Mouse (Mus musculus): Measurements from ENCODE around the gene Zfp729b.

Zfp729b gene

GRCm38 (mm10) chr13:67609066-67609876 is at the start of gene Zfp729b:
Gene Zfp729b (minus strand): TSS chr13:67609707.
- in situ Hi-C loops (cut with MboI, MseI) = loop anchor here (5.0 kb wide), 1 partner anchor 123 kb away; no protein-coding TSS in a partner anchor

GRCm38 (mm10) chr13:67652496-67652895 is 43.0 kb upstream of the Zfp729b start:
- in situ Hi-C loops (cut with MboI, MseI) = no loop called here

- in situ Hi-C loops (cut with MboI, MseI) = loop anchor here (10.0 kb wide), 1 partner anchor 157 kb away; no protein-coding TSS in a partner anchor
These were observed 27.9 kb upstream of the Zfp729b start, which contains the start of the genes Gm49345 and Zfp729a for GRCm38 (mm10) chr13:67637294-67638007. Gene Gm49345 (minus strand): TSS chr13:67637769. Gene Zfp729a (minus strand): TSS chr13:67637791.

GRCm38 (mm10) chr13:67610108-67610507 is 601 bp upstream of the Zfp729b start:
- in situ Hi-C loops (cut with MboI, MseI) = no loop called here

GRCm38 (mm10) chr13:67572591-67573189 is 36.8 kb downstream of the Zfp729b start:
- in situ Hi-C loops (cut with MboI, MseI) = no loop called here

- in situ Hi-C loops (cut with MboI, MseI) = no loop called here
These were observed 55.8 kb downstream of the Zfp729b start, which contains the start of gene Zfp748 for GRCm38 (mm10) chr13:67553730-67554129. Gene Zfp748 (minus strand): TSS chr13:67553830.

- in situ Hi-C loops (cut with MboI, MseI) = no loop called here
These were observed 56.8 kb downstream of the Zfp729b start for GRCm38 (mm10) chr13:67552505-67553346.

- in situ Hi-C loops (cut with MboI, MseI) = no loop called here
These were observed 63.6 kb downstream of the Zfp729b start for GRCm38 (mm10) chr13:67545941-67546340.

Measured in regulatory T cell (primary cell).